Mouse (Mus musculus) thymus, adult 18-20 months (tissue): ENCODE results near the gene Tnf.
A peak's percentile ranks its signal among the peaks of the same experiment; 100 is the strongest.

Experiments
- DNase-seq, 2 experiments: peaks; one replicate each; pipeline ENCODE4 v3.0.0; 2022; ENCODE audit warnings: mixed read lengths in 2 of 2

Tnf gene

GRCm38 (mm10) chr17:35197126-35197525 lies 4.7 kb downstream of the Tnf start:
- no peak for DNase-seq

- peak in 1 of 2 experiments; percentile 51 for DNase-seq
Observed at GRCm38 (mm10) chr17:35196321-35196641, 5.5 kb downstream of the Tnf start.

- DNase-seq: peak; percentile 93 to 94
Observed at GRCm38 (mm10) chr17:35195631-35196320, 6.0 kb downstream of the Tnf start.

GRCm38 (mm10) chr17:35194844-35195630 lies 6.8 kb downstream of the Tnf start:
- peak in 1 of 2 experiments; percentile 52 for DNase-seq

GRCm38 (mm10) chr17:35193881-35194843 lies 7.6 kb downstream of the Tnf start, which contains the start of gene Ltb:
Gene Ltb, plus strand, starts transcription at chr17:35194439.
- peak; percentile 87 to 93 for DNase-seq

- no peak for DNase-seq
Observed at GRCm38 (mm10) chr17:35192924-35193323, 8.9 kb downstream of the Tnf start.

GRCm38 (mm10) chr17:35191723-35192122 lies 10.1 kb downstream of the Tnf start:
- DNase-seq: no peak

GRCm38 (mm10) chr17:35190096-35190495 lies 11.7 kb downstream of the Tnf start:
- DNase-seq: peak; percentile 27 to 68

- no peak for DNase-seq
Observed at GRCm38 (mm10) chr17:35189186-35189585, 12.6 kb downstream of the Tnf start.

- no peak for DNase-seq
Observed at GRCm38 (mm10) chr17:35187959-35188610, 13.7 kb downstream of the Tnf start, which contains the start of gene Lst1. Gene Lst1, minus strand, starts transcription at chr17:35188439.

- DNase-seq: no peak
Observed at GRCm38 (mm10) chr17:35187345-35187744, 14.5 kb downstream of the Tnf start.

GRCm38 (mm10) chr17:35186681-35187080 lies 15.1 kb downstream of the Tnf start:
- peak; percentile 47 to 79 for DNase-seq

GRCm38 (mm10) chr17:35185639-35186611 lies 15.9 kb downstream of the Tnf start:
- peak; percentile 74 to 85 for DNase-seq

- no peak for DNase-seq
Observed at GRCm38 (mm10) chr17:35180093-35180492, 21.7 kb downstream of the Tnf start.

- peak; percentile 55 to 67 for DNase-seq
Observed at GRCm38 (mm10) chr17:35178528-35178927, 23.3 kb downstream of the Tnf start.

GRCm38 (mm10) chr17:35175968-35176367 lies 25.8 kb downstream of the Tnf start, which contains the start of gene Aif1:
Gene Aif1, minus strand, starts transcription at chr17:35176068.
- no peak for DNase-seq

- no peak for DNase-seq
Observed at GRCm38 (mm10) chr17:35175382-35175781, 26.4 kb downstream of the Tnf start.

GRCm38 (mm10) chr17:35174201-35174977 lies 27.4 kb downstream of the Tnf start:
- no peak for DNase-seq

- DNase-seq: peak in 1 of 2 experiments; percentile 28
Observed at GRCm38 (mm10) chr17:35173329-35173728, 28.5 kb downstream of the Tnf start.
